Mouse (Mus musculus) intestine, embryonic 14.5 days (tissue): ENCODE results near the gene Plxnc1. TPM values are rescaled to one million over a fixed set of nuclear protein-coding genes. Genes with fewer than 3 reads are reported as not detected.

Experiments
- ATAC-seq: fragments of 200-750 bp; cut with Nextera tagmentation; replicated peaks from 2 replicates; pipeline ENCODE4 v1.8.0; 2017; ENCODE audit warnings: low read depth, moderate number of reproducible peaks, moderate TSS enrichment, moderate library complexity; ENCODE audit not compliant: low FRiP score, low TSS enrichment
- DNase-seq: peaks from one replicate; pipeline ENCODE4 v3.0.0-alpha.2; 2018; ENCODE audit warnings: low spot score
- H3K27ac ChIP-seq: fragments of 300-500 bp; sonication (generic); 2 replicates; pipeline ENCODE4 v1.5.1; 2014; ENCODE audit warnings: low read depth, mild to moderate bottlenecking, control low read depth
- H3K27me3 ChIP-seq: fragments of 300-500 bp; sonication (generic); replicated peaks from 2 replicates; pipeline ENCODE4 v1.6.1; 2014; ENCODE audit warnings: low read length, control low read depth; ENCODE audit not compliant: control insufficient read depth, insufficient read depth
- H3K36me3 ChIP-seq: fragments of 300-500 bp; sonication (generic); 2 replicates; pipeline ENCODE4 v1.6.1; 2014; ENCODE audit warnings: low read length, control low read depth; ENCODE audit not compliant: control insufficient read depth, insufficient read depth
- H3K4me1 ChIP-seq: fragments of 300-500 bp; sonication (generic); replicated peaks from 2 replicates; pipeline ENCODE4 v1.6.1; 2014; ENCODE audit warnings: low read length, control low read depth, mixed read lengths; ENCODE audit not compliant: control insufficient read depth, insufficient read depth
- H3K4me2 ChIP-seq: fragments of 300-500 bp; sonication (generic); 2 replicates; pipeline ENCODE4 v1.6.1; 2014; ENCODE audit warnings: low read length
- H3K4me3 ChIP-seq: fragments of 300-500 bp; sonication (generic); 2 replicates; pipeline ENCODE4 v1.5.1; 2014; ENCODE audit warnings: low read depth, low read length, control low read depth, mixed read lengths
- H3K9ac ChIP-seq: fragments of 300-500 bp; sonication (generic); 2 replicates; pipeline ENCODE4 v1.6.1; 2014; ENCODE audit warnings: mild to moderate bottlenecking, low read length
- H3K9me3 ChIP-seq: fragments of 300-500 bp; sonication (generic); 2 replicates; pipeline ENCODE4 v1.6.1; 2016; ENCODE audit warnings: low read length, control low read depth; ENCODE audit not compliant: control insufficient read depth
- WGBS: fragments of 180-500 bp; shearing (Covaris S2); extraction: QIAGEN DNeasy Blood & Tissue Kit; methylation state at CpG from one replicate; pipeline ENCODE4 v1.1.7; 2014; 5-methylcytosine and 5-hydroxymethylcytosine counted together
- polyA plus RNA-seq: library from polyadenylated mRNA; unstranded; fragments of >200 nt; fragmentation: Nextera tagmentation; extraction: Ambion mirVana; gene quantifications from 2 replicates; pipeline ENCODE4 v1.2.1, GENCODE M21; 2014

Plxnc1 gene
- polyA plus RNA-seq, 1 experiment from 2014 or later: 1.2 TPM

DNA sequence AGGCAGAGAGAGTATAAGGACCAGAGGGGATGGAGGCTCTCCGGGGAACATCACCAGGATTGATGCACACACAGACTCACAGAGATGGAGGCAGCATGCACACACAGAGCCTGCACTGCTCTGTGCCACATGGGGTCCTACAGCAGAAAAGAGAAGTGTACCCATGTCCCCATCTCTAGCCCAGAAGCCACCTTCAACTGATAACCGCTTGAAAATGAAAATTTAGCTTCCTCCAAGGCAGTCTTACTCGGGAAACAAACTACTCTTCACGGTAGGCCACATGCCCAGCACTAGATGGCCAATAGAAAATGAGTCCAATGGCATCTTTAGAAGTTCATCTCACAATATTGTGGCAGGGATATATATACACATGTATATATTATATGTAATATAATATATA, 9.4 kb downstream of the Plxnc1 start:
- H3K27ac ChIP-seq: no peak overlapping the region

DNA sequence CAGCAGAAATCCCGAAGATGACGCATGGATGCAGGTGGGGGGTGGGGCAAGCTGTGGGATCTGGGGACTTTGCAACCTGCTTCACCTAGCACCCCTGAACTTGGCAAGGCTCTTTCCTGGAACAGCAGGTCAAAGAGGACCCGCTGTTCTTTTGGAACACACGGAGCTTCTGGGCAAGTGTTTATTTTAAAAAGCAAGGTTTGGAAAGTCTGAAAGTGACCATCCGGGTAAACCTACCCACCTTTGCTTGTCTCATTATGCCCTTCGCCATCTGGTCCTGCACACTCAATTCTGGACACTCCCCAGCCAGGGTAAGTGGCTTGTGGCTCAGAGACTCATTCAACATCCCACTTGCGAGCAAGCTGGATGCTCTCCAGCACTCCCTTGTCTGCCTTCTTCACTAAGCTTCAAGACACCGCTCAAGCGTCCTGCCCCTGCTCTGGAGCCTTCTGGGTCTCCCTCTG, 10.5 kb downstream of the Plxnc1 start:
- 86% methylated on average over 9 of the region's 9 CpGs for WGBS
- H3K4me1 ChIP-seq: peaks cover 7% of the 10 kb centered on the region
- no peak overlapping the region for H3K9ac ChIP-seq
- no peak overlapping the region for H3K4me3 ChIP-seq
- no peak overlapping the region for H3K27ac ChIP-seq
- DNase-seq (no peak), ATAC-seq (no peak)
- no peak overlapping the region for H3K4me2 ChIP-seq
- H3K27me3 ChIP-seq: no peaks in the 10 kb centered on the region
- no peaks in the 10 kb centered on the region for H3K9me3 ChIP-seq
- no peaks in the 10 kb centered on the region for H3K36me3 ChIP-seq

More for the DNA sequence above, 9.4 kb downstream of the Plxnc1 start:
- peaks cover 7% of the 10 kb centered on the region for H3K4me1 ChIP-seq
- peaks cover 4% of the 10 kb centered on the region; the same call in 1 of the 2 replicates for H3K27me3 ChIP-seq
- H3K9me3 ChIP-seq: no peaks in the 10 kb centered on the region
- no peak overlapping the region for H3K4me2 ChIP-seq
- no peak for DNase-seq
- no peaks in the 10 kb centered on the region for H3K36me3 ChIP-seq
- H3K4me3 ChIP-seq: no peak overlapping the region
- no peak for ATAC-seq
- no peak overlapping the region for H3K9ac ChIP-seq
- 89% methylated on average over 4 of the region's 4 CpGs for WGBS

DNA sequence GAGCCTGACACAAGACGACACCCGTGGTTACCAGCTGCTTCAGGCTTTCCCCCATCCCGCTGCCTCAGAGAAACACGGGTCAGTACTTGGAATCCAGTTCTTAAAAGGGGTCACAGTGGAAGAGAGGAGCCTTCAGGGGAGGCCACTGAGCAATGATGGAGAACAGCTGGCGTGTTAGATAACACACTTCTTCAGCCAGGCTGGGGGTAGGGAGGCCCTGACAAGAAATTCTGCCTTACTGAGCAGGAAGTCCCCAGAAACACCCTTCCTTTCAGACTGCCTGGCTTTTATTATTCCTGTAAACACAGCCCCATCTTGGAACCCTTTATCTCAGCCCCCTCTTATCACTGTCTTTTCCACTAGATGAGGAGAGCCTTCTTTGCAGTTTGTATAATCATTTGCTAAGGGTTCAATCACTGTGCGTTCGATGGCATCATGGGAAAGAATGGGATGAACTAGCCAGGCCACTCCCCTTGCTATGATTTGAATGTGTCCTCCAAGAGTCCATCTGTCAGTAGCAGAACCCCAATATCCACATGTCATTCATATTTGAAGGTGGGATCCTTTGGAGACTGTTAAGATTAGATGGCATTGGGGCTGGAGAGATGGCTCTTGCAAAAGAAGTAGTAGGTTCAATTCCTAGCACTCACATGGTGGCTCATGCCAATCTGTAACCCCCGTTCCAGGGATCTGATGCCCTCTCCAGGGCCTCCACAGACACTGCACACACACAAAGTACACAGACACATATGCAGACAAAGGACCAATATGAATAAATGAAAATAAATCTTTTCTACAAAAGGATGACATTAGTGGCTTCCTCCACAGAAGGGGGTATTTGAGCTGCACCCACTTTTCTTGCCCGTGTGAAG, 12.4 kb downstream of the Plxnc1 start:
- Histone ChIP-seq H3K4me1 (peaks cover 7% of the 10 kb centered on the region), H3K36me3 (no peaks in the 10 kb centered on the region), H3K27me3 (no peaks in the 10 kb centered on the region), H3K27ac (peak overlapping the region; percentile 59; the same call in 1 of the 2 replicates), H3K9me3 (no peaks in the 10 kb centered on the region), H3K4me3 (no peak overlapping the region), H3K9ac (no peak overlapping the region), H3K4me2 (no peak overlapping the region)
- 27% methylated on average over 9 of the region's 9 CpGs for WGBS
- DNase-seq (peak; percentile 66), ATAC-seq (peak; percentile 82)

- H3K4me3 ChIP-seq: no peak overlapping the region
- H3K9me3 ChIP-seq: no peaks in the 10 kb centered on the region
- ATAC-seq (no peak), DNase-seq (no peak)
- no peak overlapping the region for H3K27ac ChIP-seq
- peaks cover 13% of the 10 kb centered on the region for H3K4me1 ChIP-seq
- no peaks in the 10 kb centered on the region for H3K36me3 ChIP-seq
- H3K4me2 ChIP-seq: no peak overlapping the region
- no peaks in the 10 kb centered on the region for H3K27me3 ChIP-seq
- 87% methylated on average over 4 of the region's 4 CpGs for WGBS
- H3K9ac ChIP-seq: no peak overlapping the region
Measured at GRCm38 (mm10) chr10:94928164-94928563, 16.5 kb downstream of the Plxnc1 start.

DNA sequence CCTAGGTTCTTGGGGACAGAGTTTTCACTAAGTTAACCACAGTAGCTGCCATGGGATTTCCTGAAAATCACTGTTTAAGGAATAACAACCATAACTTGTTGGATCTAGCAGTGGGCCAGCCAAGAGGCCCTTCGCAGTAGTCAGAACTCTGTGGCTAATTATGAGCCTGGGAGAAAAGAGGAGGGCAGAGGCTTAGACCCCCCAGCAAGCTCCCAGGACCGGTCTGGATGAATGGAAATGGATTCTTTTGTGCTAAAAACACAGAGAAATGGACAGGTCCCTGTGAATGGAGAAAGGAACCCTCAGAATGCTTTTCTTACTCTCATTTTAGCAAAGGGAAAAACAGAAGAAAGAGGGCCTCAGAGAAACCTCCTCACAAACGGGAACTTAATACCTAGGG, 18.3 kb downstream of the Plxnc1 start:
- H3K27ac ChIP-seq: no peak overlapping the region
- DNase-seq: no peak
- peaks cover 8% of the 10 kb centered on the region; the same call in 1 of the 2 replicates for H3K4me1 ChIP-seq
- H3K4me2 ChIP-seq: no peak overlapping the region
- no peak for ATAC-seq
- H3K9ac ChIP-seq: no peak overlapping the region
- no peaks in the 10 kb centered on the region for H3K9me3 ChIP-seq
- H3K27me3 ChIP-seq: no peaks in the 10 kb centered on the region
- no peak overlapping the region for H3K4me3 ChIP-seq
- WGBS: 76% methylated on average over 3 of the region's 3 CpGs
- H3K36me3 ChIP-seq: no peaks in the 10 kb centered on the region

GRCm38 (mm10) chr10:94924878-94925277, 19.8 kb downstream of the Plxnc1 start:
- Histone ChIP-seq H3K4me1 (0 out of 2 replicates have a peak, but pooled peaks cover 6% of the 10 kb centered on the region), H3K4me3 (no peak overlapping the region), H3K9me3 (no peaks in the 10 kb centered on the region), H3K9ac (no peak overlapping the region), H3K36me3 (no peaks in the 10 kb centered on the region), H3K27ac (no peak overlapping the region), H3K27me3 (no peaks in the 10 kb centered on the region), H3K4me2 (no peak overlapping the region)
- WGBS: 92% methylated on average over 4 of the region's 4 CpGs
- DNase-seq (no peak), ATAC-seq (no peak)

- no peak overlapping the region for H3K9ac ChIP-seq
- H3K27me3 ChIP-seq: no peaks in the 10 kb centered on the region
- ATAC-seq (no peak), DNase-seq (no peak)
- H3K4me3 ChIP-seq: no peak overlapping the region
- H3K9me3 ChIP-seq: no peaks in the 10 kb centered on the region
- H3K36me3 ChIP-seq: no peaks in the 10 kb centered on the region
- no peak overlapping the region for H3K27ac ChIP-seq
- 0 out of 2 replicates have a peak, but pooled peaks cover 6% of the 10 kb centered on the region for H3K4me1 ChIP-seq
- H3K4me2 ChIP-seq: no peak overlapping the region
- WGBS: 83% methylated on average over 4 of the region's 4 CpGs
Measured at GRCm38 (mm10) chr10:94924450-94924849, 20.2 kb downstream of the Plxnc1 start.

DNA sequence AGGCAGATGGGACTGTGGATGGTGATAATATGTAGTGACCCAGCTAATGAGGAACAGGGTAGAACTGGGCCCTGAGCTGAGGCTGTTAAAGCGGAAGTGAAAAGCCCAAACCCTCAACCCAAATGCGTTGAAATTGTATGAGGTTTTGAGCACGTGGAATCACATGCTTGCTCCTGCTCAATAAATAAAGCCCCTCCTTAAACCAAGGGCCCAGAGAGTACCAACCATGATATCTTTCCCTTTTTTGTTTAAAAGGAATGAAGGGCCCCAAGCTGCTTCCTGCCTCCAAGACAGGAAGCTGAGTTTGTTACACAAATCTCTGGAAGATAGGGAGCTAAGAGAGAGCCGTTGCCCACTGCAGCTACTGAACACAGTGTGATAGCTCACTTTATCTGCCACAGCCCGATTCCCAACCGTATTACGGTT, 21.3 kb downstream of the Plxnc1 start:
- WGBS: 59% methylated on average over 7 of the region's 7 CpGs
- Histone ChIP-seq H3K27me3 (no peaks in the 10 kb centered on the region), H3K9ac (no peak overlapping the region), H3K36me3 (no peaks in the 10 kb centered on the region), H3K9me3 (no peaks in the 10 kb centered on the region), H3K4me3 (no peak overlapping the region), H3K27ac (no peak overlapping the region), H3K4me2 (no peak overlapping the region), H3K4me1 (0 out of 2 replicates have a peak, but pooled peaks cover 6% of the 10 kb centered on the region)
- no peak for DNase-seq
- no peak; the same call in 1 of the 2 replicates for ATAC-seq
